Mouse (Mus musculus): ENCODE results near the gene Ifnar2.

Gene Ifnar2

DNA sequence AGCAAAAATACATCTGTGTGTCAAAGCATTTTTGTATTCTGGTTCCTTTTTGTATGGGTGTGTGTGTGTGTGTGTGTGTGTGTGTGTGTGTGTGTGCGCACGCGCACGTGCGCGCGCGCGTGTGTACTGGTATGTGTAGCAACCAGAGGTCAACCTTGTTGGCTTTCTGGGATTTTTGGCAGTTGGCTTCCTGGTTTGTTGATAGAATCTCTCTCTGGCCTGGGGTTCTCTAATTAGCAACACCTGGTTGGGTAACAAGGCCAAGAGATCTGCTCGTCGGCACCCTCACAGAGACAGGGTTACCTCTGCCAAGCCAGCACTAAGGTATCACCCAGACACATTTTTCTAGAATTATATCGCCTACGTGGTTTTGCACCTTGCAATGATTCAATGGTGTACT lies 13.1 kb upstream of the Ifnar2 start:
- peak in 1 of 2 experiments; percentile 39 for DNase-seq

DNA sequence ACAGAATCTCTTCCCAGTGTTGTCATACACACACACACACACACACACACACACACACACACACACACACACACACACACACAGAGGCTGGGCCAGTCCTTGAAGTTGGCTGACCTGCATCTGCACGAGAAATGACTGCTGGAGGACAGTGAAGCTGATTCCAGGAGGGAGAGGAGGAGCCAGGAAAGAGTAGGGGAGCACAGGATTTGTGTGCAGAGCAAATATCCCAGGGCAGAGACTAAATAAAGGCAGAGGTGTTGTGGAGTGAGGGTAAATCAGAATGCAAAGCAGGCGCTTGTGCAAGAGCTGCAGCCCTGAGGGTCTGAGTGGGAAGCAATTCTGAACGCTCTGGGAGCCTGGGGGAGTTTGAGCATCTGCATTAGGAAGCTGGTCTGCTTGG lies 12.4 kb upstream of the Ifnar2 start:
- no peak for DNase-seq

GRCm38 (mm10) chr16:91362006-91362405 lies 10.6 kb upstream of the Ifnar2 start:
- no peak for DNase-seq

GRCm38 (mm10) chr16:91362616-91363272 lies 9.8 kb upstream of the Ifnar2 start:
- DNase-seq, result peak; percentile 79 to 86

- DNase-seq, result peak; percentile 60 to 89
These were observed 9.1 kb upstream of the Ifnar2 start for GRCm38 (mm10) chr16:91363483-91363882.

DNA sequence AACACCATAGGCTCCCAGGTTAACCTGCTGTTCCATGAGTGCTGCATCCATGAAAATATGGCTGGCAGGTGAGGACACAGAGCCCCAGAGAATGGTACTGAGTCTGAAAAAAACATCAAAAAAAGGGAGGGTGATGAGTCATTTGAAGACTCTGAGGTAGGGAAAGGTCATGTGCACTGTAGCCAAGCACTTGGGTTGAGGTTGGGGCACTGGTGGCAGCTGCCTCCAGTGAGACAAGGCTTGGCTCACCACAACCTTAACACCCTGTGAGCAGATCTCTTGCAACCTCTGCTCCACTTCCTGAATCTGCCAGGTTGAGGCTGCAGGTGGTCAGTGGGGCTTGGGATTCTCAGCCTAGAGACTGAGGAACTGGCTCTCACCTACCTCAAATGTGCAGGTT lies 6.0 kb upstream of the Ifnar2 start:
- no peak for DNase-seq

DNA sequence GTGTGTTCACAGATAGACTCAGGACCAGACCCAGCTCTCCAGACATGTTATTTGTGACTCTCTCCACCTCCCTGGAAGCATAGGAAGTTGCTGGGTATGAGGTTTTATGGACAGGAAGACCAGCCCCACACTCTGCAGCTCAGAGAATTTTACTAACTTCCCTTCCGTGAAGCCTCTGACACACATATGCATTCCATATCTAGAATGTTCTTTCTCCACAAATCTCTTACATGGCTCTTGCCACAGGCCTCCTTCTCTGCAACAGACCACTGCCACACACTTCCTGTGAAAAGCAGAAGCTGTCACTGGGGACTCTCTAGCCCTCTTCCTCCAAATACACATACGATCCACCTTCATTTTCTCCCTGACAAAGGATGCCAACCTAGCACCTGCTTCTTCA lies 5.5 kb upstream of the Ifnar2 start:
- DNase-seq, result no peak

DNA sequence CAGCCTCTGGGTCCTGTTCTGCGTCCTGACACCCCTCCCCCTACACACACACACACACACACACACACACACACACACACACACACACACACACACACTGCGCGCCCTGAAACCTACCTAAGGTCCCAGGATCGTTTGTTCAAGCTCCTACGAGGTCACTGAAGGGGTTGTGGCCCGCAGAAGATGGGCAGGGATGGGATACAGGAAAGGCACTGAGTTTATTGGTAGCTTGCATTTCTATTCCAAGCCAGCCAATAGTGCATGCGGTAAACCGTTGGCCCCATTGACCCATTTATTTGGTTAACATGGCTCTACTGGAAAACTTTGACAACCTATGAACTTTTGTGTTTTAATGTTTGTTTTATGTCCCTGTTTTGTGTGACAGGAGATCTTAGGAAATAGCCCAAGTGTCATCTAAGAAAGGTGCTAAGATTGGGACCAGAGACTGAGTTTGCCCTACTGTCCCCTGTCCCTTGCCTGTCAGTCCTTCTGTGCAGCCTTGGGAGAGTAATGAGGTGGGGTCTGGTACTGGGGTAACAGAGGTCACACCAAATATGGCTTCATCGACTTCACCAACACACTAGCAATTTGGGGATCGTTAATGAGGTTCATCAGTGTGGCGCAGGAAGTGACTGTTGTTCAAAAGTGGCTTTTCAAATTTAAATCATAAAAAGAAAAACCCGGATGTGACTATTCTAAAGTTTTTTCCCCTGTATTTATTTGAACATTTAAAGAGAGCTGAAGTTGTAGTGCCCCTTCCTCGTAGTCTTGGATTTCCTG lies 1.1 kb downstream of the Ifnar2 start:
- DNase-seq, result no peak

GRCm38 (mm10) chr16:91374253-91374634 lies 1.7 kb downstream of the Ifnar2 start:
- no peak for DNase-seq

DNA sequence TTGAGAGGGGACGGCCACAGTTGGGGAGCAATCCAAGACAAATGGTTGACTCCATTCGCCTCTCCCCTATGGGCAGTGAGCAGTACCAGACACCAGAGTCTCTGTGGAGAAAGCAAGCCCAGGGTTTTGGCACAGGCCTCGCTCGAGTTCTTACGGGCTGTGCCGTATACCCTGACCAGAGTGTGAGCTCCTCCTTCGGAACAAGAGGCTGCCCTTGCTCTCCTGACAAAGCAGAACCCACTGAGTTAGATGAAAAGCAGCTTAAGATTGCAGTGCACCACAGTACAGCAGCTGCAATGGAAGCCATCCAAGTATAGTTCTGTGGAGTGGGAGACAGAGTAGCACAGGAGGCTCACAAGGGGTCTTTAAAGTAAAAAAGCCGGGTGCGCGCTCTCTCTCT lies 4.1 kb downstream of the Ifnar2 start:
- no peak for DNase-seq

DNA sequence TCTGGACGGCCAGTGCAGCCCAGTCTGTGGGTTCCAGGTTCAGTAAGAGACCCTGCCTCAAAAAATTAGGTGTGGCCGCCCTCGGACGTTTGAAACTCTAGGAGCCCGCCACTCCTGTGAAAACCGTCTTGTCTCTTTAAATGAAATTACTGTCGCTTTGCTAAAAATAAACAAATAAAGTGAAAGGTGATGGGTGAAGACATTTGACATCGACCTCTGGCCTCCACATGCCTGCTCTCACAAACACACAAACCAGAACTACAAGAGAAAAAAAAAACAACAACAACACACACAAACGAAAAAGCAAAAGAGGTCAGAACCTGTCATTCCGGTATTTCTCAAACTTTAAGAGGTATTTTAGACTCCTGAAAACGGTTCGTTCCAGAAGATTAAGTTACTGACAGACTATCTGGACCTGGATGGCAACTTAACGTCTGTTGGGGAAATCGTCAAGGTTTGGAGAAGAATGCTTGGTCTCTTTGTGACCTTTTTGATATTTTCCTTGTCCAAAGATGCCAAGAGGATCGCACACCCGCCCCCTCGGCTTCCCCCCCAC lies 5.9 kb downstream of the Ifnar2 start:
- DNase-seq, result peak; percentile 47 to 52

DNA sequence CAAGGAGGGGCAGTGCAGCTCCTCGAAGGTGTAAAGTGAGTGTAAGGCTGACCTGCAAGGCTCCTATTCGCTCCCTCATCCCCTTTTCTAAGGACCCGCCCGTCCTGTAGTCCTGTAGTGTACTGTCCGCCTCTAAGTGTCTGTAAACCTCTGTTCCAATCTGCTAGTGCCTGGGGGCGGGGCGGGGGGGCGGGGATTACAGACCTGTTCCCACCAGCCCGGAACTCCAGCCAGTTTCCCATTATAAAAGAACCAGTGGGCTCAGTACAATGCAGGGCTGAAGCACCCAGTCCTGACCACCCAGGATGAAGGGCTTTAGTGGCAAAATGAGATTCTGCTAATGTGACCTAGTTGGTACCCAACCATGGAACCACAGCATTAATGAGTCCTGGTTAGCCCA lies 6.4 kb downstream of the Ifnar2 start:
- DNase-seq, result no peak

DNA sequence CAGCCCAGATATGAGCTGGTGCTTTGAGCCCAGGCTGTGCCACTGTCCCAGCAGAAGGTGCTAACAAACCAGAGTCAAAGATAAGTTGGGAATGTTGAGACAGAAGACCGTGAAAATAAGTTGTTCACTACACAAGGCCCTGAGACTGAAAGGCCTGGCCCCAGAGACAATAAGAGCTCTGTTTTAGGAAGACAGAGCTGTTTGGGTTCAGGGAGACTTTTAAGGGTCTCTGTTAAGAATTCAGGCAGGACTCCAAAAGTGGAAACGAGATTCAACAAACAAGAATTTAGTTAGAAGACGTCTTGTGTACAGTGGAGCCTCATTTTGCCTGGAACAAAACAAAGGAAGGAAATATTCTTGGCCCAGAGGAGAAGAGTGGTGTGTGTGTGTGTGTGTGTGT lies 6.8 kb downstream of the Ifnar2 start:
- DNase-seq, result no peak

DNA sequence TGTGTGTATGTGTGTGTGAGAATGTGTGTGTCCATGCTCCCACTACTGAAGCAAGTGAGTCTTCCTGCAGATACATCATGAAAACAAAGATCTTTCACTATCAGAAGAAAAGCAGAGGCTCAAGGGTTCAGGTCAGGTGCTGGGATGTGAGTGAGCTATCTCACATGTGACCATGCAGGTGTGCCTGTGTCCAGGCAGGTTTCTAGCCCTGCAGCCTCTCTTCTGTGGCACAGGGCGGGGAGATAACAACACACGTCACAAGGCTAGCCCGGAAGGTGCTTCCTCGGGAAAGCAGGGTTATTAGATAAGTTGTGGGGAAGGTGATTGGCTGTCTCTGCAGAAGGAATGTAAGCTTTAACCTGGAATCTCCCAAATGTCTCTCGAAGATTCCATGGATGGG lies 7.6 kb downstream of the Ifnar2 start:
- no peak for DNase-seq

DNA sequence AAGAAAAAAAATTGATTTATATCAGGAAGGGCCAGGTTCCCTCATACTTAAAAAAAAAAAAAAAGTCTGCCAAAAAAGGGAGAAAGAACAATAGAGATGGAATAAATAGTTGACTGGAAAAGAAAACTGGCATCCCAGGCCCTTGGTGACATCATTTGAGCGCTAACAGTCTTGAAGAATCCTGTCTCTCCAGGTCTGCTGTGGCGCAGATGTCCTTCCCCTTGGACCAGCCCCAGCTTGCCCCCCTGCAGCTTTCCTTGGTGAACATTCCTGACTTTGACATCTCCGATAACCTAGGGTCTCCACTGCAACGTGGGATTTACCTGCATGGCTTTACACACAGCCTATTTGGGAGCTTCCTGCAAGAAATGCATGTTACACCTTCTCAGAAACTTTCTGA lies 9.0 kb downstream of the Ifnar2 start:
- peak in 1 of 2 experiments; percentile 40 for DNase-seq

- DNase-seq, result no peak
These were observed 9.7 kb downstream of the Ifnar2 start for GRCm38 (mm10) chr16:91382261-91382790.

GRCm38 (mm10) chr16:91384221-91384620 lies 11.6 kb downstream of the Ifnar2 start:
- DNase-seq, result no peak

DNA sequence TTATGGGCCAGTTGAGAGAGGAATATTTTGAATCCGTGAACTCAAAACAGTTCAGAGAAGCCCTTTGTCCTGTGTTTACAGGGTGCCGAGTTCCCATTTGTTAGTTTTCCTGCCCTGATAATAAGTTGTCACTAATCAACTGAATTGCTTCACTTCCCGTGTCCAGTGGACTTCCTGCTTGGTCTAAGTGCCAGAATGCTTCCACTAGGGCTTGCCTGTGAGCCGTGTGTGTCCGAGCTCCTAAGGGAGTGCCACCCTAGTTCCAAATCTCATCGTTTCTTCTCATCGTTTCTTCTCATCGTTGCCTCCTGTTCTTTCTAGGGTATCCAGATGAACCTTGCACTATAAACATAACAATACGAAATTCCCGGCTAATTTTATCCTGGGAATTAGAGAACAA lies 13.0 kb downstream of the Ifnar2 start:
- peak; percentile 67 to 85 for DNase-seq

GRCm38 (mm10) chr16:91386419-91387120 lies 14.0 kb downstream of the Ifnar2 start:
- DNase-seq, result no peak

- no peak for DNase-seq
These were observed 14.5 kb downstream of the Ifnar2 start for GRCm38 (mm10) chr16:91387121-91387486.

DNA sequence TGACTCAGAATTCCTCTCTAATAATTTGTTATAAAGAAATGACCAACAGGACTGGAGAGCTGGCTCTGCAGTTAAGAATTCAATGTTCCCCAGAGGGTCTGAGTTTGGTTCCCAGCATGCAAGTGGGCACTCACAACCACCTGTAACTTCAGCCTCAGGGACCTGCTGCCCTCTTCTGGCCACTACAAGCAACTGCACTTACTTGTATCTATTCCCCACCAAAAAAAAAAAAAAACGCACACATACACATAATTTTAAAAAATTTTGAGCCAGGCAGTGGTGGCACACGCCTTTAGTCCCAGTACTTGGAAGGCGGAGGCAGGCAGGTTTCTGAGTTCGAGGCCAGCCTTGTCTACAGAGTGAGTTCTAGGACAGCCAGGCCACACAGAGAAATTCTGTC lies 17.5 kb downstream of the Ifnar2 start:
- DNase-seq, result no peak

GRCm38 (mm10) chr16:91391421-91391820 lies 18.8 kb downstream of the Ifnar2 start, which contains the start of gene Gm21970:
Gm21970 (plus strand) TSS chr16:91391721.
- DNase-seq, result no peak

GRCm38 (mm10) chr16:91394826-91395410 lies 22.3 kb downstream of the Ifnar2 start:
- DNase-seq, result no peak
